Mouse (Mus musculus) midbrain, embryonic 14.5 days (tissue): ENCODE results near the gene Fndc5. TPM values are rescaled to one million over a fixed set of nuclear protein-coding genes. Genes with fewer than 3 reads are reported as not detected.

ENCODE experiments used
- ATAC-seq: fragments of 200-750 bp; cut with Nextera tagmentation; 2 replicates; pipeline ENCODE4 v1.8.0; 2017; ENCODE audit warnings: moderate number of reproducible peaks, moderate library complexity; ENCODE audit not compliant: low FRiP score, low TSS enrichment
- DNase-seq: peaks from one replicate; pipeline ENCODE4 v3.0.0-alpha.2; 2015
- H3K27ac ChIP-seq: fragments of 300-500 bp; sonication (generic); replicated peaks from 2 replicates; pipeline ENCODE4 v1.5.1; 2014; ENCODE audit warnings: mild to moderate bottlenecking, low read depth, low read length, moderate library complexity
- H3K27me3 ChIP-seq: fragments of 300-500 bp; sonication (generic); 2 replicates; pipeline ENCODE4 v1.6.1; 2014; ENCODE audit warnings: low read length, control low read depth, mixed read lengths; ENCODE audit not compliant: control insufficient read depth, insufficient read depth
- H3K36me3 ChIP-seq: fragments of 300-500 bp; sonication (generic); 2 replicates; pipeline ENCODE4 v1.6.1; 2014; ENCODE audit warnings: low read length, control low read depth; ENCODE audit not compliant: control insufficient read depth, insufficient read depth
- H3K4me1 ChIP-seq: fragments of 300-500 bp; sonication (generic); 2 replicates; pipeline ENCODE4 v1.6.1; 2014; ENCODE audit warnings: mild to moderate bottlenecking, antibody characterized with exemption, low read length, control low read depth; ENCODE audit not compliant: control insufficient read depth, insufficient read depth
- H3K4me2 ChIP-seq: fragments of 300-500 bp; sonication (generic); 2 replicates; pipeline ENCODE4 v1.6.1; 2014; ENCODE audit warnings: mild to moderate bottlenecking, low read length, moderate library complexity
- H3K4me3 ChIP-seq: fragments of 300-500 bp; sonication (generic); replicated peaks from 2 replicates; pipeline ENCODE4 v1.5.1; 2014; ENCODE audit warnings: low read depth, low read length
- H3K9ac ChIP-seq: fragments of 300-500 bp; sonication (generic); replicated peaks from 2 replicates; pipeline ENCODE4 v1.6.1; 2014; ENCODE audit warnings: mild to moderate bottlenecking, low read length, moderate library complexity
- H3K9me3 ChIP-seq: fragments of 300-500 bp; sonication (generic); 2 replicates; pipeline ENCODE4 v1.6.1; 2016; ENCODE audit warnings: low read length, control low read depth, mixed read lengths; ENCODE audit not compliant: control insufficient read depth
- WGBS: fragments of 180-500 bp; shearing (Covaris S2); extraction: QIAGEN DNeasy Blood & Tissue Kit; methylation state at CpG from one replicate; pipeline ENCODE4 v1.1.7; 2014; 5-methylcytosine and 5-hydroxymethylcytosine counted together
- polyA plus RNA-seq: library from polyadenylated mRNA; unstranded; fragments of >200 nt; fragmentation: Nextera tagmentation; extraction: Ambion mirVana; gene quantifications from 2 replicates; pipeline ENCODE4 v1.2.1, GENCODE M21; 2014

The Fndc5 gene
- polyA plus RNA-seq, 1 experiment from 2014 or later: 5.6 TPM

- WGBS: 74% methylated on average over 17 of the region's 17 CpGs
- Histone ChIP-seq H3K9ac (no peak overlapping the region), H3K36me3 (0 out of 2 replicates have a peak, but pooled peaks cover 4% of the 10 kb centered on the region), H3K4me3 (no peak overlapping the region), H3K9me3 (no peaks in the 10 kb centered on the region), H3K4me2 (no peak overlapping the region), H3K27me3 (peaks cover 17% of the 10 kb centered on the region), H3K4me1 (peaks cover 22% of the 10 kb centered on the region), H3K27ac (0 out of 2 replicates have a peak overlapping the region, but pooled peaks have one; percentile 32)
- DNase-seq (peak; percentile 7), ATAC-seq (no peak)
These were observed 5.0 kb downstream of the Fndc5 start for GRCm38 (mm10) chr4:129141560-129142438.

GRCm38 (mm10) chr4:129142439-129143045 lies 5.7 kb downstream of the Fndc5 start:
- ATAC-seq (no peak), DNase-seq (no peak)
- no peak overlapping the region for H3K9ac ChIP-seq
- 82% methylated on average over 11 of the region's 11 CpGs for WGBS
- peaks cover 5% of the 10 kb centered on the region; the same call in 1 of the 2 replicates for H3K36me3 ChIP-seq
- no peaks in the 10 kb centered on the region for H3K9me3 ChIP-seq
- peaks cover 17% of the 10 kb centered on the region for H3K4me1 ChIP-seq
- H3K27ac ChIP-seq: no peak overlapping the region
- H3K4me3 ChIP-seq: no peak overlapping the region
- no peak overlapping the region for H3K4me2 ChIP-seq
- peaks cover 11% of the 10 kb centered on the region; the same call in 1 of the 2 replicates for H3K27me3 ChIP-seq

- peak overlapping the region; percentile 70; the same call in 1 of the 2 replicates for H3K27ac ChIP-seq
- 0 out of 2 replicates have a peak, but pooled peaks cover 2% of the 10 kb centered on the region for H3K27me3 ChIP-seq
- ATAC-seq: no peak
- 91% methylated on average over 5 of the region's 5 CpGs for WGBS
- H3K4me1 ChIP-seq: peaks cover 18% of the 10 kb centered on the region
- no peaks in the 10 kb centered on the region for H3K9me3 ChIP-seq
- H3K36me3 ChIP-seq: peaks cover 7% of the 10 kb centered on the region; the same call in 1 of the 2 replicates
- no peak overlapping the region for H3K9ac ChIP-seq
- no peak overlapping the region for H3K4me2 ChIP-seq
- no peak overlapping the region for H3K4me3 ChIP-seq
- DNase-seq: no peak
These were observed 6.7 kb downstream of the Fndc5 start for GRCm38 (mm10) chr4:129143509-129143908.

- H3K36me3 ChIP-seq: peaks cover 11% of the 10 kb centered on the region; the same call in 1 of the 2 replicates
- H3K9ac ChIP-seq: no peak overlapping the region
- no peaks in the 10 kb centered on the region for H3K9me3 ChIP-seq
- ATAC-seq (no peak), DNase-seq (peak; percentile 59)
- peaks cover 20% of the 10 kb centered on the region for H3K4me1 ChIP-seq
- H3K4me3 ChIP-seq: no peak overlapping the region
- 52% methylated on average over 16 of the region's 16 CpGs for WGBS
- H3K4me2 ChIP-seq: no peak overlapping the region
- H3K27me3 ChIP-seq: no peaks in the 10 kb centered on the region
- peak overlapping the region; percentile 70 for H3K27ac ChIP-seq
These were observed 7.9 kb downstream of the Fndc5 start for GRCm38 (mm10) chr4:129144401-129145367.

GRCm38 (mm10) chr4:129145411-129145810 lies 8.6 kb downstream of the Fndc5 start:
- peaks cover 16% of the 10 kb centered on the region for H3K36me3 ChIP-seq
- peaks cover 17% of the 10 kb centered on the region for H3K4me1 ChIP-seq
- peak overlapping the region; percentile 70 for H3K27ac ChIP-seq
- ATAC-seq: no peak
- no peaks in the 10 kb centered on the region for H3K27me3 ChIP-seq
- no peak for DNase-seq
- H3K9ac ChIP-seq: no peak overlapping the region
- no peak overlapping the region for H3K4me3 ChIP-seq
- H3K9me3 ChIP-seq: no peaks in the 10 kb centered on the region
- H3K4me2 ChIP-seq: no peak overlapping the region
- 81% methylated on average over 4 of the region's 4 CpGs for WGBS

- H3K27me3 ChIP-seq: no peaks in the 10 kb centered on the region
- no peak overlapping the region for H3K4me3 ChIP-seq
- H3K27ac ChIP-seq: no peak overlapping the region
- no peak for DNase-seq
- H3K9ac ChIP-seq: no peak overlapping the region
- WGBS: 82% methylated on average over 4 of the region's 4 CpGs
- H3K4me1 ChIP-seq: peaks cover 17% of the 10 kb centered on the region
- peaks cover 21% of the 10 kb centered on the region for H3K36me3 ChIP-seq
- H3K9me3 ChIP-seq: no peaks in the 10 kb centered on the region
- ATAC-seq: no peak
- no peak overlapping the region for H3K4me2 ChIP-seq
These were observed 9.1 kb downstream of the Fndc5 start for GRCm38 (mm10) chr4:129145943-129146342.

- Histone ChIP-seq H3K9ac (no peak overlapping the region), H3K27me3 (no peaks in the 10 kb centered on the region), H3K4me1 (peaks cover 16% of the 10 kb centered on the region), H3K36me3 (peaks cover 26% of the 10 kb centered on the region), H3K4me2 (no peak overlapping the region), H3K4me3 (no peak overlapping the region), H3K9me3 (no peaks in the 10 kb centered on the region), H3K27ac (no peak overlapping the region)
- ATAC-seq (no peak), DNase-seq (no peak)
- WGBS: 68% methylated on average over 2 of the region's 2 CpGs
These were observed 9.6 kb downstream of the Fndc5 start for GRCm38 (mm10) chr4:129146392-129146791.

- Histone ChIP-seq H3K27ac (peak overlapping the region; percentile 17; the same call in 1 of the 2 replicates), H3K4me2 (no peak overlapping the region)
- WGBS: 87% methylated on average over 13 of the region's 13 CpGs
These were observed 10.8 kb downstream of the Fndc5 start for GRCm38 (mm10) chr4:129147552-129148103.

More at GRCm38 (mm10) chr4:129147552-129148103, 10.8 kb downstream of the Fndc5 start:
- Histone ChIP-seq H3K9me3 (no peaks in the 10 kb centered on the region), H3K27me3 (no peaks in the 10 kb centered on the region), H3K36me3 (peaks cover 36% of the 10 kb centered on the region), H3K4me1 (peaks cover 8% of the 10 kb centered on the region; the same call in 1 of the 2 replicates), H3K9ac (no peak overlapping the region), H3K4me3 (no peak overlapping the region)
- ATAC-seq (no peak), DNase-seq (no peak)
